Mouse (Mus musculus) cerebellum, adult 2 months (tissue): Measurements from ENCODE around the gene Tfcp2.

Experiments used
- CTCF ChIP-seq: fragments of 200-500 bp; IDR thresholded peaks from 2 replicates; pipeline ENCODE4 v1.5.1; 2011; ENCODE audit warnings: low read depth, mild to moderate bottlenecking, control low read depth, low read length, moderate library complexity, borderline replicate concordance; ENCODE audit not compliant: insufficient read depth
- POLR2A ChIP-seq: fragments of 200-500 bp; IDR thresholded peaks from 2 replicates; pipeline ENCODE4 v1.6.1; 2011; ENCODE audit warnings: low read length, control low read depth, borderline replicate concordance; ENCODE audit not compliant: insufficient read depth

- TF ChIP-seq CTCF (no peak), POLR2A (no peak)
Measured at GRCm38 (mm10) chr15:100598287-100598882, 46.6 kb upstream of the Tfcp2 start.
